Mouse (Mus musculus) erythroblast, embryonic 14.5 days (primary cell): ENCODE measurements around the gene Nrl. TPM values are rescaled to one million over a fixed set of nuclear protein-coding genes. Genes with fewer than 3 reads are reported as not detected.
A peak's percentile ranks its signal among the peaks of the same experiment; 100 is the strongest.

Experiments used
- H3K27me3 ChIP-seq: 2 replicates; pipeline ENCODE4 v1.6.1; 2012; ENCODE audit warnings: inconsistent platforms; ENCODE audit not compliant: control insufficient read depth
- H3K36me3 ChIP-seq: 2 replicates; pipeline ENCODE4 v1.6.1; 2012; ENCODE audit warnings: mild to moderate bottlenecking, inconsistent platforms; ENCODE audit not compliant: control insufficient read depth
- H3K4me1 ChIP-seq: 2 replicates; pipeline ENCODE4 v1.6.1; 2012; ENCODE audit warnings: inconsistent platforms; ENCODE audit not compliant: control insufficient read depth
- H3K4me3 ChIP-seq: replicated peaks from 2 replicates; pipeline ENCODE3; 2012; ENCODE audit warnings: moderate library complexity, mild to moderate bottlenecking, inconsistent platforms
- H3K9me3 ChIP-seq: 2 replicates; pipeline ENCODE4 v1.6.1; 2012; ENCODE audit warnings: low read length, inconsistent platforms, mixed read lengths; ENCODE audit not compliant: control insufficient read depth
- GATA1 ChIP-seq: IDR thresholded peaks from 2 replicates; pipeline ENCODE4 v1.6.1; 2012; ENCODE audit warnings: low read length, inconsistent platforms, mixed read lengths
- TAL1 ChIP-seq: IDR thresholded peaks from 3 replicates; pipeline ENCODE4 v1.6.1; 2012; ENCODE audit warnings: low read length, inconsistent platforms, mixed read lengths
- polyA plus RNA-seq: library from polyadenylated mRNA; stranded (reverse); fragments of >175 nt; gene quantifications from 2 replicates; pipeline ENCODE4 v1.2.3, GENCODE M21; 2012

Nrl gene
- polyA plus RNA-seq, 1 experiment = 0.01 TPM

DNA sequence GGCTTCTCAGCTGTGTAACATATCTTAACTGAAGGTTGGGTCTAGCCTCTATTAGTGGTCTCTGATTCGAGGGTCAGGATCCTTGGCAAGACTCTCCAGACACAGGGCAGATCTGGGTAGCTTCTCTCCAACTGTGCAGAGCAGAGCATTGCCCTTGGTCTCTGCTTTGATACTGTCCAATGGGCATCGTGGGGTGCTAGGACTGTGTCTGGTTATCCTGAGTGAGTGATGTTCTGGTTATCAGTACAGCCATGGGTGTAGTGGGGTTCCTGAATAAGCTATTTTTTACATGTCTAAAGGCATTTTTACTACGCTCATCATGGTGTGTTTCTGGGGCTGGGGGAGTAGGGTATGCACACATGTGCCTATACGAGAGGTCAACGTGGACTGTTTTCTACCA lies 47.0 kb downstream of the Nrl start:
- Histone ChIP-seq H3K36me3 (peaks cover 15% of the 10 kb centered on the region), H3K4me3 (peak overlapping the region; percentile 83), H3K27me3 (no peaks in the 10 kb centered on the region), H3K9me3 (no peaks in the 10 kb centered on the region), H3K4me1 (peaks cover 39% of the 10 kb centered on the region)
- TF ChIP-seq TAL1 = no peak
- TF ChIP-seq GATA1 = no peak

DNA sequence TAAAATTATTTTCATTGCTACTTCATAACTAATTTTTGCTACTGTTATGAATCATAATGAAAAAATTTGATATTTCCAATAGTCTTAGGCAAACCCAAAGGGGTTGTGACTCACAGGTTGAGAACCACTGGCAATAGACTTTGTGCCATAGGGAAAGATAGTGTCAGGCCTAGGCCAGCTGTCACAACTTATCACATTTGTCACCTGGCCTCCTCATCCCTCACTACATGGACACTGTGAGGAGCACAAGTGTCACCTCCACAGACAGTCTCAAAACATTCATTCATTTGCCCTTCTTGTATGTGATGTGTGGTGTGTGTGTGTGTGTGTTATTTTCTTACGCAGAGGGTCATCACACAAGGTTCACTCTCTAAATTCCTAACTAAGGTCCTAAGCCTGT lies 47.4 kb downstream of the Nrl start:
- no peak for TF ChIP-seq TAL1
- TF ChIP-seq GATA1 = no peak
- Histone ChIP-seq H3K4me3 (no peak overlapping the region), H3K36me3 (peaks cover 15% of the 10 kb centered on the region), H3K9me3 (no peaks in the 10 kb centered on the region), H3K27me3 (no peaks in the 10 kb centered on the region; the same call in 1 of the 2 replicates), H3K4me1 (peaks cover 39% of the 10 kb centered on the region)

DNA sequence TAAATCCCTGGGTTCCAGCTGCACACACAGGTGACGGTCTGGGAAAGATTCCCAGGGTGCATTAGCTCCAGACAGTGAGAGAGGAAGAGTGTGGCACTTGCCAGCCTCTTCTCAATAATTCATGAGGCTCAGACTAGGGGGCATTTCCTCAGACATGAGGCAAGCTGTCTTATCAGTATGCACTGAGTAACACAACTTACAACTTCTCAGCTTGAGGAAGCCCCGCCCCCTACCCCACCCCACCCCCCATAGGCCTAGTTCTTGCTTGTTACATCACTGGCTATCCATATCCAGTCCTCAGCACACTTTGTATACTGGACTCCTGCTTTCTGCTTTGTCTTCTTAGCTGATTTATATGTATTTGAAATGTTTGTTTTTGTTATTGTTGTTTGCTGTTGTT lies 49.1 kb downstream of the Nrl start:
- Histone ChIP-seq H3K4me1 (peaks cover 36% of the 10 kb centered on the region), H3K9me3 (no peaks in the 10 kb centered on the region), H3K4me3 (no peak overlapping the region), H3K27me3 (peaks cover 10% of the 10 kb centered on the region), H3K36me3 (peaks cover 5% of the 10 kb centered on the region)
- no peak for TF ChIP-seq TAL1
- no peak for TF ChIP-seq GATA1

DNA sequence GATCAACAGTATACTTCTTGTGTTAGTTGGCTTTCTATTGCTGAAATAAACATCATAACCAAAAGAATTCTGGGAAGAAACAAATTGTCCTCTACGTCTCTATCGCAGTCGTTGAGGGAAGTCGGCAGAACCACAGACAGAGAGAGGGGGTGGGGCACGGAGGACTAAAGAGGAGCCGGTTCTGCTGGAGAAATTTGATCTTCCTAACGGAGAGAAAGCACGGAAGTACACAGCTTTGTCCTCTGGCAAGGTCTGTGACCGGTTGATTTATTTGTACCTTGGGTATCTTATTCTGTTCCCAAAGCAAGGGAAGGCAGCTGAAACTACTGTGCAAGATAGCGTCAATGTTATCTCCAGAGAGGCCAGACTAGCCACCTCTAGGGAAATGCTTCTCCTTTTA lies 54.0 kb downstream of the Nrl start:
- TF ChIP-seq TAL1 (no peak), GATA1 (no peak)
- H3K27me3 ChIP-seq = peaks cover 16% of the 10 kb centered on the region
- peaks cover 5% of the 10 kb centered on the region for H3K4me1 ChIP-seq
- H3K4me3 ChIP-seq = no peak overlapping the region
- no peaks in the 10 kb centered on the region for H3K36me3 ChIP-seq
- H3K9me3 ChIP-seq = no peaks in the 10 kb centered on the region

DNA sequence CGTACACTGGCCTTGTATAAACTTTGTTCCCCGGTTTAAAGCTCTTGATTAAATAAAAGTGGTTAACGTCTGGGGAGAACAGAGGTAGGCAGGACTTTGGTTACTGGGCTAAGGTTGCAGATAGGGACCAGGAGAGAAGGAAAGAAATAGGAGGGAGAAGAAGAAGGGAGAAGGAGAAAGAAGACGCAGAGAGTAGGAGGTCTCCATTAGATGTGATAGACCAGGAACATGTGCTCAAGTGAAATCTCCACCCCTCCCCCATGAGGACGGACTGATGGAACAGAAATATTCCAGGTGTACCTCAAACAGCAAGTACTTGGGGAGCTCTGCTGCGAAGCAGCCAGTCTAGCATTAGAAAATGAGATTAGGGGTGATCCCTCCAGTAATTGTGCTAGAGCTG lies 55.0 kb downstream of the Nrl start:
- Histone ChIP-seq H3K9me3 (no peaks in the 10 kb centered on the region), H3K27me3 (peaks cover 16% of the 10 kb centered on the region), H3K4me1 (no peaks in the 10 kb centered on the region), H3K4me3 (no peak overlapping the region), H3K36me3 (no peaks in the 10 kb centered on the region)
- TF ChIP-seq GATA1 = no peak
- no peak for TF ChIP-seq TAL1

DNA sequence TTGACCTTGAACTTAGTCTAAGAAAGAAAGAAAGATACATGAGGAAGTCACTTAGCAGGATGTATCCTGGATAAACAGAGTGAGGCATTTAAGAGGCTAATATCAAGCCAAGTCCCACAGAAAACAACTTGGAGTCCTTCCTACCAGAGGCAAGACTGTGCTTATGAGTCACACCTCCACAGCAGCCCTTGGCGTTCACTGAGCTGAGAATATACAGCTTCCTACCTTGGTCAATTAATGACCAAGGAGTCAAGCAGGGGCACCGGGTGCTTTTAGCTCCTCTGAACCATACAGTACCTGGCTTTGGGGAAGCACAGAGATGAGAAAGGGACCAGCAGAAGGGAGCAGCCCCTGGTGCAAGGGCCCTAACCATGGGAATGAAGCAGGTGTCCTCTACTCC lies 55.7 kb downstream of the Nrl start:
- no peaks in the 10 kb centered on the region; the same call in 1 of the 2 replicates for H3K4me1 ChIP-seq
- no peaks in the 10 kb centered on the region for H3K9me3 ChIP-seq
- no peak overlapping the region for H3K4me3 ChIP-seq
- TF ChIP-seq TAL1 (no peak), GATA1 (no peak)
- H3K27me3 ChIP-seq = peaks cover 16% of the 10 kb centered on the region
- H3K36me3 ChIP-seq = no peaks in the 10 kb centered on the region

Other genes starting within 250 kb of the Nrl start
- 9.0 and 11.6 TPM in 2 replicates for gene Dhrs4, start 46.2 kb downstream of the Nrl start, polyA plus RNA-seq
- gene Carmil3, start 34.3 kb downstream of the Nrl start, polyA plus RNA-seq = 0.03 TPM in 1 of 2 replicates, not detected in the other
- gene Cpne6, start 14.5 kb downstream of the Nrl start, polyA plus RNA-seq = not detected in 2 replicates
- gene Pck2, start 15.3 kb upstream of the Nrl start, polyA plus RNA-seq = 6.1 and 9.3 TPM in 2 replicates
- 3.5 and 4.3 TPM in 2 replicates for gene Dcaf11, start 35.0 kb upstream of the Nrl start, polyA plus RNA-seq
- gene A730061H03Rik, start 35.4 kb upstream of the Nrl start, polyA plus RNA-seq = not detected in 2 replicates
- gene Fitm1, start 50.6 kb upstream of the Nrl start, polyA plus RNA-seq = not detected in 2 replicates
- 3.2 and 4.3 TPM in 2 replicates for gene Psme1, start 53.1 kb upstream of the Nrl start, polyA plus RNA-seq
- gene Emc9, start 60.3 kb upstream of the Nrl start, polyA plus RNA-seq = 3.5 and 3.8 TPM in 2 replicates
- 4.4 and 7.0 TPM in 2 replicates for gene Psme2, start 66.1 kb upstream of the Nrl start, polyA plus RNA-seq
- gene Rnf31, start 66.7 kb upstream of the Nrl start, polyA plus RNA-seq = 0.86 and 1.1 TPM in 2 replicates
- gene Irf9, start 78.6 kb upstream of the Nrl start, polyA plus RNA-seq = 3.3 and 4.8 TPM in 2 replicates
- 0.14 and 0.15 TPM in 2 replicates for gene Rec8, start 93.1 kb upstream of the Nrl start, polyA plus RNA-seq
- gene Ipo4, start 111.0 kb upstream of the Nrl start, polyA plus RNA-seq = 2.2 and 2.9 TPM in 2 replicates
- gene Gm49378, start 112.9 kb upstream of the Nrl start, polyA plus RNA-seq = 0.01 and 0.44 TPM in 2 replicates
- 1.1 and 1.7 TPM in 2 replicates for gene Tm9sf1, start 118.8 kb upstream of the Nrl start, polyA plus RNA-seq
- gene Tssk4, start 125.2 kb upstream of the Nrl start, polyA plus RNA-seq = 0.05 TPM in 1 of 2 replicates, not detected in the other
- gene Mdp1, start 135.5 kb upstream of the Nrl start, polyA plus RNA-seq = 1.0 and 1.4 TPM in 2 replicates
- 1.9 and 2.5 TPM in 2 replicates for gene Gmpr2, start 147.0 kb upstream of the Nrl start, polyA plus RNA-seq
- 6.8 and 9.0 TPM in 2 replicates for gene Nedd8, start 147.1 kb upstream of the Nrl start, polyA plus RNA-seq
- gene Tinf2, start 156.8 kb upstream of the Nrl start, polyA plus RNA-seq = 3.6 and 4.0 TPM in 2 replicates
- 0.03 and 0.05 TPM in 2 replicates for gene Tgm1, start 188.9 kb upstream of the Nrl start, polyA plus RNA-seq
- 0.28 and 0.46 TPM in 2 replicates for gene Rabggta, start 197.3 kb upstream of the Nrl start, polyA plus RNA-seq
- 0.64 TPM in 1 of 2 replicates, not detected in the other for gene Dhrs1, start 220.7 kb upstream of the Nrl start, polyA plus RNA-seq
- 1.1 and 1.5 TPM in 2 replicates for gene Nop9, start 220.7 kb upstream of the Nrl start, polyA plus RNA-seq
- 0.08 and 0.22 TPM in 2 replicates for gene Cideb, start 233.5 kb upstream of the Nrl start, polyA plus RNA-seq
- gene Ltb4r2, start 236.4 kb upstream of the Nrl start, polyA plus RNA-seq = not detected in 2 replicates
- 0.08 and 0.13 TPM in 2 replicates for gene Ltb4r1, start 241.0 kb upstream of the Nrl start, polyA plus RNA-seq